Mouse (Mus musculus): ENCODE data around the gene Rerg.

The Rerg gene

GRCm38 (mm10) chr6:137131794-137132193, 38.5 kb downstream of the Rerg start:
- no peak for DNase-seq (ENCODE audit: low spot score in 2 of 2)

- no peak for DNase-seq (ENCODE audit: low spot score in 2 of 2)
Observed at GRCm38 (mm10) chr6:137131349-137131748, 38.9 kb downstream of the Rerg start.

- no peak for DNase-seq (ENCODE audit: low spot score in 2 of 2)
Observed at GRCm38 (mm10) chr6:137126861-137127260, 43.4 kb downstream of the Rerg start.

GRCm38 (mm10) chr6:137126224-137126623, 44.1 kb downstream of the Rerg start:
- DNase-seq (ENCODE audit: low spot score in 2 of 2) = no peak

GRCm38 (mm10) chr6:137125433-137125832, 44.9 kb downstream of the Rerg start:
- peak in 1 of 2 experiments; percentile 31 for DNase-seq (ENCODE audit: low spot score in 2 of 2)

GRCm38 (mm10) chr6:137125006-137125405, 45.3 kb downstream of the Rerg start:
- DNase-seq (ENCODE audit: low spot score in 2 of 2) = no peak

- no peak for DNase-seq (ENCODE audit: low spot score in 2 of 2)
Observed at GRCm38 (mm10) chr6:137116849-137117473, 53.3 kb downstream of the Rerg start.

- no peak for DNase-seq (ENCODE audit: low spot score in 2 of 2)
Observed at GRCm38 (mm10) chr6:137114859-137115258, 55.4 kb downstream of the Rerg start.

GRCm38 (mm10) chr6:137111266-137111813, 59.0 kb downstream of the Rerg start:
- DNase-seq (ENCODE audit: low spot score in 2 of 2) = no peak

- DNase-seq (ENCODE audit: low spot score in 2 of 2) = no peak
Observed at GRCm38 (mm10) chr6:137110778-137111174, 59.5 kb downstream of the Rerg start.

- DNase-seq (ENCODE audit: low spot score in 2 of 2) = no peak
Observed at GRCm38 (mm10) chr6:137109811-137110777, 60.2 kb downstream of the Rerg start.

- no peak for DNase-seq (ENCODE audit: low spot score in 2 of 2)
Observed at GRCm38 (mm10) chr6:137105285-137105684, 65.0 kb downstream of the Rerg start.

GRCm38 (mm10) chr6:137102662-137103179, 67.6 kb downstream of the Rerg start:
- no peak for DNase-seq (ENCODE audit: low spot score in 2 of 2)

- no peak for DNase-seq (ENCODE audit: low spot score in 2 of 2)
Observed at GRCm38 (mm10) chr6:137101886-137102661, 68.2 kb downstream of the Rerg start.

- DNase-seq (ENCODE audit: low spot score in 2 of 2) = no peak
Observed at GRCm38 (mm10) chr6:137100259-137100658, 70.0 kb downstream of the Rerg start.

- DNase-seq (ENCODE audit: low spot score in 2 of 2) = peak in 1 of 2 experiments; percentile 41
Observed at GRCm38 (mm10) chr6:137098232-137099191, 71.8 kb downstream of the Rerg start.

- DNase-seq (ENCODE audit: low spot score in 2 of 2) = no peak
Observed at GRCm38 (mm10) chr6:137094475-137094874, 75.8 kb downstream of the Rerg start.

GRCm38 (mm10) chr6:137088469-137088868, 81.8 kb downstream of the Rerg start:
- no peak for DNase-seq (ENCODE audit: low spot score in 2 of 2)

- no peak for DNase-seq (ENCODE audit: low spot score in 2 of 2)
Observed at GRCm38 (mm10) chr6:137087956-137088355, 82.3 kb downstream of the Rerg start.

GRCm38 (mm10) chr6:137087470-137087869, 82.8 kb downstream of the Rerg start:
- DNase-seq (ENCODE audit: low spot score in 2 of 2) = no peak

Measured in left cerebral cortex, adult 9 months (tissue).